Mouse (Mus musculus) small intestine, adult 2 months (tissue): ENCODE measurements around the gene Mosmo.

Experiments used
- CTCF ChIP-seq: fragments of 200-500 bp; IDR thresholded peaks from 2 replicates; pipeline ENCODE4 v1.5.1; 2012; ENCODE audit warnings: low read depth, mild to moderate bottlenecking, control low read depth, inconsistent platforms, low read length, moderate library complexity, mixed read lengths; ENCODE audit not compliant: insufficient replicate concordance, insufficient read length; ENCODE audit errors: extremely low read depth
- POLR2A ChIP-seq: fragments of 200-500 bp; IDR thresholded peaks from 2 replicates; pipeline ENCODE4 v1.6.1; 2012; ENCODE audit warnings: low read depth, mild to moderate bottlenecking, control low read depth, inconsistent platforms, low read length, moderate library complexity

DNA sequence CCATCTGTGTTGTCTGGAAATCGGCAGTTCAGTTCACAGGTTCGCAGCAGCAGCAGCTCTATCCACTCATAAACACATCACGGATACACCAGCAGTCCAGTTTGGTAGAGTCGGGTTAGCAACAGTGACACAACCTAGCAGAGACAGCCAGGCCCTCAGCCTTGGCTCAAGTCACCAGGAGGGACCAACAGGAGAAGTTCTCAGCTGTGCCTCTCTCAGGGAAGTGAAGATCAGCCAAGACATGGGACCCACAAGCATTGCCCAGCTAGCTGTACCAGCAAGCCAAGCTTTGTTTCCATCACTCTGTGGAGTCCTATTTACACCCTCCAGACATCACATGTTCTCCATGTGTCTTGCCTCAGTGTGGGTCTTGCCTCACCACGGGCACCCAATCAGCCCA lies 69.4 kb downstream of the Mosmo start:
- TF ChIP-seq CTCF (no peak), POLR2A (no peak)
